Mouse (Mus musculus) brain, embryonic 14.5 days (tissue): Measurements from ENCODE around the gene Cela1.

Experiments
- CTCF ChIP-seq: fragments of 200-500 bp; IDR thresholded peaks from 2 replicates; pipeline ENCODE4 v1.5.1; 2012; ENCODE audit warnings: inconsistent platforms, mild to moderate bottlenecking, moderate library complexity, borderline replicate concordance; ENCODE audit not compliant: insufficient read depth, insufficient read length; ENCODE audit errors: extremely low read depth
- POLR2A ChIP-seq: fragments of 200-500 bp; IDR thresholded peaks from 2 replicates; pipeline ENCODE4 v1.6.1; 2012; ENCODE audit warnings: mild to moderate bottlenecking, inconsistent platforms, borderline replicate concordance; ENCODE audit not compliant: poor library complexity, insufficient read depth, insufficient read length, severe bottlenecking; ENCODE audit errors: extremely low read depth

GRCm38 (mm10) chr15:100632323-100632722 lies 55.4 kb downstream of the Cela1 start:
- TF ChIP-seq CTCF = no peak
- TF ChIP-seq POLR2A = no peak
